Mouse (Mus musculus) olfactory bulb, adult 2 months (tissue): Measurements from ENCODE around the gene Tmem50a. TPM values are rescaled to one million over a fixed set of nuclear protein-coding genes. Genes with fewer than 3 reads are reported as not detected.

Experiments used
- H3K27ac ChIP-seq: fragments of 200-500 bp; 2 replicates; pipeline ENCODE4 v1.5.1; 2012; ENCODE audit warnings: low read depth, low read length; ENCODE audit not compliant: insufficient read depth
- H3K4me1 ChIP-seq: fragments of 200-500 bp; 2 replicates; pipeline ENCODE4 v1.6.1; 2012; ENCODE audit warnings: low read length; ENCODE audit not compliant: control insufficient read depth, insufficient read depth
- H3K4me3 ChIP-seq: fragments of 200-500 bp; 2 replicates; pipeline ENCODE4 v1.5.1; 2012; ENCODE audit warnings: mild to moderate bottlenecking, low read depth, low read length, moderate library complexity; ENCODE audit not compliant: insufficient read depth
- CTCF ChIP-seq: fragments of 200-500 bp; IDR thresholded peaks from 2 replicates; pipeline ENCODE4 v1.5.1; 2012; ENCODE audit warnings: low read depth, mild to moderate bottlenecking, low read length, moderate library complexity; ENCODE audit not compliant: insufficient read depth
- POLR2A ChIP-seq: fragments of 200-500 bp; IDR thresholded peaks from 2 replicates; pipeline ENCODE4 v1.6.1; 2012; ENCODE audit warnings: mild to moderate bottlenecking, low read depth, low read length, moderate library complexity; ENCODE audit not compliant: insufficient read depth
- WGBS: fragments of 180-500 bp; shearing (Covaris S2); methylation state at CpG from one replicate; pipeline ENCODE4 v1.1.7; 2018; 5-methylcytosine and 5-hydroxymethylcytosine counted together
- polyA plus RNA-seq: library from polyadenylated mRNA; stranded (reverse); fragments of >200 nt; gene quantifications from 2 replicates; pipeline ENCODE4 v1.2.4, GENCODE M21; 2012; ENCODE audit warnings: low replicate concordance; ENCODE audit not compliant: missing spikeins, insufficient read depth, insufficient read length

Tmem50a gene
- polyA plus RNA-seq, 1 experiment = not detected

DNA sequence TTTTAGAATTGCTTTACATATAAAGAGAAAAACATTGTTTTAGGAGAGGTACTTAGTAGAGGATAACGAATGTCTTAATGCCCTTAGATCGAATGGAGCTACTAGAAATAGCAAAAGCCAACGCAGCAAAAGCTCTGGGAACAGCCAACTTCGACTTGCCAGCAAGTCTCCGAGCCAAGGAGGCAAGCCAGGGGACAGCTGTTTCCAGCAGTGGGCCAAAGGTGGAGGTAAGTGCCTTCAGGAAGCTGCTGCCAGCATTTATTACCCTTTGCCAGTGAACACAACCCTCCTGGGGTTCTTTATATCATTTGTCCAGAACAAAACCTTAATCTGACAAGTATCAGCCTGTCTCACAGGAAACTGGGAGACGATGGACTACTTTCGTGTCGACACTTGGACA lies 10.4 kb upstream of the Tmem50a start:
- 17% methylated on average over 8 of the region's 8 CpGs for WGBS
- Histone ChIP-seq H3K27ac (no peak overlapping the region), H3K4me3 (peak overlapping the region; percentile 41), H3K4me1 (peaks cover 6% of the 10 kb centered on the region)
- TF ChIP-seq POLR2A = no peak
- TF ChIP-seq CTCF = no peak

DNA sequence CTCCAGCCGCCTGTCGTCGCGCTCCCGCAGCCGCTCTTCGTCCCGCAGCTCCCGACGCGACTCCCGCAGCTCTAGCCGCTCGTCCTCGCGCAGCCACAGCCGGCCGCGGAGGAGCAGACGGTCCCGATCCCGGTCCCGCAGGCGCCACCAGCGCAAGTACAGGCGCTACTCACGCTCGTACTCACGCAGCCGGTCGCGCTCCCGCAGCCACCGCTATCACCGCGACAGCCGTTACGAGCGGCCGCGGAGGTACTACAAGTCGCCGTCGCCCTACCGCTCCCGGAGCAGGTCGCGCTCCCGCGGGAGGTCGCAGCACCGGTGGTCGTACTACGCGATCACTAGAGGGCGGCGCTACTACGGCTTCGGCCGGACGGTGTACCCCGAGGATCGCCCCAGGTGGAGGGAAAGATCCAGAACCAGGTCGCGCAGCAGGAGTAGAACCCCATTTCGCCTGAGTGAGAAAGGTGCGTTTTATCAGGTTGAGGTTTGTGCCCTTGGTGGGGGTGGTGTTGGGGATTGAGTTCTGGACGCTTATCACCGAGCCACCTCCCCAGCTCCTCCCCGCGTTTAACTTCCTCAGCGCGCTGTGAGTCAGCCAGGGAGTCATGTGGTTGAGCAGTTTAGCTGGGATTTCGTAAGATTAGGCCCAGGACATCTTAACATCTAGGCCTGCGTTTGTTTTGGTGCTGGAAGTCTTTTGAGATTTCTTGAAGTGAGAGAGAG lies 9.4 kb upstream of the Tmem50a start:
- no peak for TF ChIP-seq CTCF
- Histone ChIP-seq H3K4me3 (peak overlapping the region; percentile 71), H3K27ac (peak overlapping the region; percentile 96), H3K4me1 (peaks cover 6% of the 10 kb centered on the region)
- under 1% methylated on average over 75 of the region's 75 CpGs for WGBS

DNA sequence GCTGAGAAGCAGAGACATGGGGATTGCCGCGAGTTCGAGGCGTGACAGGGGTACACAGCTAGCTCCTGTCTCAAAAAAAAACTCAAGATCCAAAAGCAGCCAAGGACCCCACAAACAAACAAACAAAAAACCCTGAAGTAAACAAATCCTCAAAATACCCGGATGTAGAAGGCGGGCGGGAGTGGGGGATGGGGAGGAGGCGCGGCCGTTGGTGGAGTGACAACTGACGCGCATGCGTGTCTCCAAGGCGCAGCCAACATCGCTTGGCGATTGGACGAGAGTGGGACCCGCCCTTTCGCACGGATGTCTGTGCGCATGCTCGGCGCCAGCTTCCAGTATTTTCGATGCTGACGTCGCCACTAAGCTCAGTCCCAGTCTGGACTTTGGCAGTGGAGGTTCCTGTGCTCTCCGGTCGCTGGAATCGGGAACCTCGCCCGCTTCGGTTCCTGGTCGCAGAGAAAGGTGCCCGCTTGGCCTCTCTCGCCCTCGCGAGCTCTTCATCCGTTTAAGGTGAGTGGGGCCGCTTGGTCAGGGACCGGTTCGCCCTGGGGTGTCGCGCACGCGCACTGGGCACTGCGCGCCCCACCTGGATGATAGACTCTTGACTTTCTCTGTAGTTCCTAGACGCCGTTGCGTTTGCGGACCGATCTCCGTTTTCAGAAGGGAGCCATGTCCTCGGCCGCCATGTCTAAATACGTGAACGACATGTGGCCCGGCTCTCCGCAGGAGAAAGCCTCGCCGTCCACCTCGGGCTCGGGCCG lies 8.6 kb upstream of the Tmem50a start, which contains the start of gene Rsrp1:
Gene Rsrp1 (plus strand): TSS at position 335 of the 761 bp plus-strand sequence.
- Histone ChIP-seq H3K27ac (peak within 1 kb of the TSS; percentile 100), H3K4me3 (peak within 1 kb of the TSS; percentile 71), H3K4me1 (peaks cover 6% of the 10 kb centered on the region)
- WGBS = under 1% methylated on average over 64 of the region's 64 CpGs
- TF ChIP-seq CTCF (no peak), POLR2A (peak; percentile 100)

DNA sequence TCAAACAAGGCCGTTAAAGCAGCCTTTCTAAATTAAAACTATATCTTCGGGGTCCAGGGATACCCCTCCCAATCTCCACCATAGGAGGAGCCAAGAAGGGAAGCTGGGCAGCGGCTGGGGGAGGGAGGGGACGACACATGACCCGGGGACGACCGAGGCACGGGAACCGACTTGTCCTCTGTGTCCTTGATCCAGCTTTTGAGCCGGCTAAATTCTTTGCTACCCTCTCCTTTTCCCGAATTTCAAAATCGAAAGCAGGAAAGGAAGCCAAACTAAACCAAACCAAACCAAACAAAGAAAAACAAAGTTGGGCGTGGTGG lies 8.1 kb upstream of the Tmem50a start:
- peak overlapping the region; percentile 100 for H3K27ac ChIP-seq
- TF ChIP-seq CTCF (no peak), POLR2A (no peak)
- peaks cover 6% of the 10 kb centered on the region for H3K4me1 ChIP-seq
- 0% methylated on average over 13 of the region's 13 CpGs for WGBS
- H3K4me3 ChIP-seq = peak overlapping the region; percentile 71

DNA sequence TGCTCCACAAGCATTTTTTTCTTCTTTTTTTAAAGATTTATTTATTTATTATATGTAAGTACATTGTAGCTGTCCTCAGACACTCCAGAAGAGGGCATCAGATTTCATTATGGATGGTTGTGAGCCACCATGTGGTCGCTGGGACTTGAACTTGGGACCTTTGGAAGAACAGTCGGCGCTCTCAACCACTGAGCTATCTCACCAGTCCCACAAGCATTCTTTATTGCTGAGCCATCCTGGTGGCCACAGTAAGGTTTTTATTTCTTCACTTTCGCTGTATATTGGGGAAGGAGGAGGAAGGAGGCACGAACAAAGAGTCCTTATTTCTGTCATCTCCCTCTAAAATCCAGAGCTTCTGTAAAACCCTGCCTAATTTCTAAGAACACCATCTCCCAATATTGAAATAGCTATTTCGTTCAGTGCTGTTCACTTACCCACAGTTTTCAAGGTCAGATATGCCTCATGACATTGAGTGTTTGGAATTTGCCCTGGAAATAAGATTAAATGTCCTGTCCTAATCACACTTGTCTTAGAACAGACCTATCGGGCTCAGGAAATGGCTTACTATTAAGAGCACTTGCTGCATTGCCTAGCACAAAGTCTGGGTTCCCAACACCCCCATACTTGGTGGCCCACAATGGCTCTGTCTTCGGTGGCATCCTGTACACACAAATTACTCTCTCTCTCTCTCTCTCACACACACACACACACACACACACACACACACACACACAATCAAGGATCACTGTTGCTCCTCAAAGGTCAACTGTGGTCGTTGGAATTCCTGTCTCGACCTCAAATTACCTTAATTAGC lies 7.5 kb upstream of the Tmem50a start:
- 52% methylated on average over 10 of the region's 10 CpGs for WGBS
- H3K27ac ChIP-seq = peak overlapping the region; percentile 100
- TF ChIP-seq CTCF = no peak
- TF ChIP-seq POLR2A = no peak
- peaks cover 6% of the 10 kb centered on the region for H3K4me1 ChIP-seq
- peak overlapping the region; percentile 71 for H3K4me3 ChIP-seq

DNA sequence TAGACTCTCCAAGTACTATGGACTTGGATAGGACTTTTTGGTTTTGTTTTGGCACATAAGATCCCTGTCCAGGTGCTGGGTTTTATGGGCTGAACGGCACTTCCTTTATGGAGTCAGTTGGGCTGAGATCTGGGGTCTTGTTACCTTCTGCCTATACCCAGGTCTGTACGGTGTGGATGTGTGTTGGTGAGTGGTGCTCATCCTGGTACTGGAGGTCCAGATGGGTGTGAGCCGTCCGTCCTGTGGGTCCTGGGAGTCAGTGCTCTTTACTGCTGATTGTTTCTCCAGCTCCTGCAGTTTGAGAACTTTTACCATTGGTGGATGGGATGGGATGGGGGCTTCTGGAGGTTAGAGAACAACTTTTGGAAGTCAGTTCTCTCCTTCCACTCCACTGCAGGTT lies 6.9 kb upstream of the Tmem50a start:
- no peak for TF ChIP-seq POLR2A
- no peak for TF ChIP-seq CTCF
- H3K4me1 ChIP-seq = peaks cover 6% of the 10 kb centered on the region
- WGBS = over 99% methylated on average over 4 of the region's 4 CpGs
- H3K4me3 ChIP-seq = no peak overlapping the region
- no peak overlapping the region for H3K27ac ChIP-seq

DNA sequence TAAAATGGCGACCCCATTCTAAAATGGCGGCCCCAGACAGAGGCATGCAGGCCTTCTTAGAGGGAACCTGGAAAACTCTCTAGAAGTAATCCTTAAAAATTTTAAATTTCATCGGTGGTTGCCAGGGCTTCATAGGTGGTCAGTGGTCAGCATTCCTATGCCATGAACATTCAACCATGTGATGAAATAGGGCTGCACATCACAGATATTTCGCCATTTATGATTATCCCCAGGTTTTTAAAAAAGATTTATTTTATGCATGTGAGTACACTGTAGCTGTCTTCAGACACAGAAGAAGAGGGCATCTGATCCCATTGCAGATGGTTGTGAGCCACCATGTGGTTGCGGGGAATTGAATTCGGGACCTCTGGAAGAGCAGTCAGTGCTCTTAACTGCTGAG lies 5.8 kb upstream of the Tmem50a start:
- Histone ChIP-seq H3K4me3 (no peak overlapping the region), H3K4me1 (peaks cover 9% of the 10 kb centered on the region), H3K27ac (no peak overlapping the region)
- WGBS = 98% methylated on average over 6 of the region's 6 CpGs
- TF ChIP-seq CTCF = no peak
- TF ChIP-seq POLR2A = no peak

DNA sequence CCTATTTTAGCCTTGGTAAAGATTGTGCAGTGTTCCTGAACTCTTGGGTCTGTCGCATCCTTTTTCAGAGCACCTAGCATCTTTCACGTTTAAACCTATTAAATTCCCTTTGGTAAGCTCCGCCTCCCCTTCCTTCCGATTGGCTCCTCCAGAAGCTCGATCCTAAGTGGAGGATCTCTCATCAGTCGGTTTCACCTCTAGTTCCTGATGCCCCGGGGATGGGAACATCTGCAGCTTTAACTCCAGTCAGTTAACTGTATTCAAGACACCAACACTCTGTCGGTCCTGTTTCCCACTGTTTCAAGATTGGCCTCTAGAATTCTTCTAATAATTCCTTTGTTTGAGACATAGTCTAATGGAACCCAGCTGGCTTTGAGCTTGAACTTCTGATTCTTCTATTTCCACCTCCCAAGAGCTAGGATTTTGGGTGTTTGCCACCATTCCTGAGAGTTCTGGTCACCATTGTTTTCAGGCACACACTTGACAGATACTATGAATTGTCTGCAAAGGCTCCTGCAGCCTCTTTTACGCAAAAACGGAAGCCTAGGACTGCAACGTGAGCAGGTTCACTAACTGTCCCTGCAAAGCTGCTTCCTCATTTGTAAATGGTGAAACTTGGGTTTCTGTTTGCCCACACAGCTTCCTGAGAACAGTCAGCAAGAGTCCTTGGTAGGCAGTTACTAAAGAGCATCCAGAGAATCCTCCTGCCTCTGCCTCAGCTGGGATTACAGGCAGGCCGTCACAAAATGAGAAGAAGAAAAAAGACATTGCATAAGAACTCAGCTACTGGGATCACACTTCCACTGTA lies 5.1 kb upstream of the Tmem50a start:
- 46% methylated on average over 12 of the region's 12 CpGs for WGBS
- Histone ChIP-seq H3K27ac (no peak overlapping the region), H3K4me1 (peaks cover 11% of the 10 kb centered on the region), H3K4me3 (no peak overlapping the region)
- TF ChIP-seq CTCF = no peak
- TF ChIP-seq POLR2A = no peak
